Mouse (Mus musculus) large intestine, adult 2 months (tissue): ENCODE measurements at regions not wholly inside any gene's neighbourhood (a gene's known extent, or its start where the extent isn't known, plus 50 kb on each side); places are given as distances from the start of the nearest gene placed in this dataset.

Experiments
- DNase-seq: peaks from one replicate; pipeline ENCODE4 v3.0.0-alpha.2; 2012; ENCODE audit warnings: low read depth, low spot score
- WGBS: fragments of 180-500 bp; shearing (Covaris S2); methylation state at CpG from one replicate; pipeline ENCODE4 v1.1.7; 2018; 5-methylcytosine and 5-hydroxymethylcytosine counted together

GRCm38 (mm10) chr15:62121696-62122095, 1198.9 kb upstream of the A1bg start:
- WGBS: 77% methylated on average over 4 of the region's 4 CpGs
- DNase-seq: no peak

GRCm38 (mm10) chr15:62120735-62121134, 1197.9 kb upstream of the A1bg start:
- DNase-seq: no peak
- WGBS: 74% methylated on average over 4 of the region's 4 CpGs

- DNase-seq: no peak
- WGBS: 50% methylated on average over 10 of the region's 10 CpGs
Measured at GRCm38 (mm10) chr15:62118997-62119396, 1196.2 kb upstream of the A1bg start.

- WGBS: 61% methylated on average over 1 of the region's 1 CpGs
- DNase-seq: no peak
Measured at GRCm38 (mm10) chr15:62116184-62116583, 1193.4 kb upstream of the A1bg start.

- 27% methylated on average over 4 of the region's 4 CpGs for WGBS
- DNase-seq: no peak
Measured at GRCm38 (mm10) chr15:62114815-62115214, 1192.0 kb upstream of the A1bg start.

- DNase-seq: no peak
- 22% methylated on average over 2 of the region's 2 CpGs for WGBS
Measured at GRCm38 (mm10) chr15:62112151-62112550, 1189.3 kb upstream of the A1bg start.

- WGBS: 47% methylated on average over 3 of the region's 3 CpGs
- DNase-seq: no peak
Measured at GRCm38 (mm10) chr15:62107976-62108375, 1185.2 kb upstream of the A1bg start.

GRCm38 (mm10) chr15:62106518-62106975, 1183.7 kb upstream of the A1bg start:
- WGBS: 20% methylated on average over 5 of the region's 5 CpGs
- DNase-seq: no peak

- 64% methylated on average over 9 of the region's 9 CpGs for WGBS
Measured at GRCm38 (mm10) chr15:62105483-62105882, 1182.7 kb upstream of the A1bg start.

GRCm38 (mm10) chr15:62104653-62105052, 1181.8 kb upstream of the A1bg start:
- DNase-seq: no peak
- 66% methylated on average over 7 of the region's 7 CpGs for WGBS

More at GRCm38 (mm10) chr15:62105483-62105882, 1182.7 kb upstream of the A1bg start:
- no peak for DNase-seq

GRCm38 (mm10) chr15:62099683-62100082, 1176.9 kb upstream of the A1bg start:
- WGBS: 78% methylated on average over 6 of the region's 6 CpGs
- DNase-seq: no peak

- DNase-seq: no peak
- 43% methylated on average over 16 of the region's 16 CpGs for WGBS
Measured at GRCm38 (mm10) chr15:62098791-62099660, 1176.2 kb upstream of the A1bg start.

GRCm38 (mm10) chr15:62096778-62097177, 1174.0 kb upstream of the A1bg start:
- WGBS: 92% methylated on average over 7 of the region's 7 CpGs
- no peak for DNase-seq

GRCm38 (mm10) chr15:62095198-62095597, 1172.4 kb upstream of the A1bg start:
- WGBS: 76% methylated on average over 3 of the region's 3 CpGs
- no peak for DNase-seq

- WGBS: 83% methylated on average over 4 of the region's 4 CpGs
- no peak for DNase-seq
Measured at GRCm38 (mm10) chr15:62093672-62094071, 1170.9 kb upstream of the A1bg start.

- DNase-seq: no peak
- WGBS: 56% methylated on average over 5 of the region's 5 CpGs
Measured at GRCm38 (mm10) chr15:62092671-62093185, 1169.9 kb upstream of the A1bg start.

GRCm38 (mm10) chr15:62091746-62092659, 1169.2 kb upstream of the A1bg start:
- 71% methylated on average over 12 of the region's 12 CpGs for WGBS
- no peak for DNase-seq

- no peak for DNase-seq
- 96% methylated on average over 5 of the region's 5 CpGs for WGBS
Measured at GRCm38 (mm10) chr15:62091144-62091543, 1168.3 kb upstream of the A1bg start.

- WGBS: 96% methylated on average over 4 of the region's 4 CpGs
- no peak for DNase-seq
Measured at GRCm38 (mm10) chr15:62088341-62088740, 1165.5 kb upstream of the A1bg start.

- WGBS: 88% methylated on average over 6 of the region's 6 CpGs
- no peak for DNase-seq
Measured at GRCm38 (mm10) chr15:62087755-62088154, 1164.9 kb upstream of the A1bg start.
